Mouse (Mus musculus) embryo, embryonic 11.5 days (tissue): Measurements from ENCODE around the gene Cox14.
A peak's percentile ranks its signal among the peaks of the same experiment; 100 is the strongest.

ENCODE experiments used
- DNase-seq: peaks from one replicate; pipeline ENCODE4 v3.0.0-alpha.2; 2012; ENCODE audit warnings: low read depth, low spot score

Gene Cox14

GRCm38 (mm10) chr15:99708176-99708575 is 17.2 kb upstream of the Cox14 start:
- no peak for DNase-seq

GRCm38 (mm10) chr15:99710221-99711190 is 14.9 kb upstream of the Cox14 start:
- no peak for DNase-seq

GRCm38 (mm10) chr15:99711491-99711890 is 13.9 kb upstream of the Cox14 start:
- no peak for DNase-seq

GRCm38 (mm10) chr15:99712666-99713559 is 12.5 kb upstream of the Cox14 start:
- no peak for DNase-seq

GRCm38 (mm10) chr15:99713569-99713968 is 11.8 kb upstream of the Cox14 start:
- DNase-seq: no peak

GRCm38 (mm10) chr15:99714206-99714605 is 11.2 kb upstream of the Cox14 start:
- DNase-seq: no peak

- DNase-seq: peak; percentile 67
Observed at GRCm38 (mm10) chr15:99714858-99715257, 10.6 kb upstream of the Cox14 start.

GRCm38 (mm10) chr15:99715361-99715865 is 10.0 kb upstream of the Cox14 start:
- no peak for DNase-seq

- DNase-seq: no peak
Observed at GRCm38 (mm10) chr15:99715982-99716746, 9.3 kb upstream of the Cox14 start.

- no peak for DNase-seq
Observed at GRCm38 (mm10) chr15:99716814-99717213, 8.6 kb upstream of the Cox14 start.

GRCm38 (mm10) chr15:99717386-99718334 is 7.8 kb upstream of the Cox14 start, which contains the start of gene Gpd1:
Gene Gpd1 (plus strand): TSS chr15:99717515.
- DNase-seq: no peak

GRCm38 (mm10) chr15:99718461-99719021 is 6.9 kb upstream of the Cox14 start:
- DNase-seq: no peak

- no peak for DNase-seq
Observed at GRCm38 (mm10) chr15:99719865-99720264, 5.6 kb upstream of the Cox14 start.

GRCm38 (mm10) chr15:99721921-99722743 is 3.3 kb upstream of the Cox14 start:
- DNase-seq: no peak

GRCm38 (mm10) chr15:99723120-99723514 is 2.3 kb upstream of the Cox14 start:
- DNase-seq: no peak

GRCm38 (mm10) chr15:99723515-99724291 is 1.7 kb upstream of the Cox14 start:
- no peak for DNase-seq

GRCm38 (mm10) chr15:99724292-99725021 is 961 bp upstream of the Cox14 start:
- peak; percentile 44 for DNase-seq
